Mouse (Mus musculus) adrenal gland, adult 2 months (tissue): Measurements from ENCODE around the gene Rbm28. TPM values are rescaled to one million over a fixed set of nuclear protein-coding genes. Genes with fewer than 3 reads are reported as not detected.
"Not testable (repeated sequence)": the region's sequence is repeated elsewhere in the genome, so short reads cannot be mapped to it uniquely, and the experiment has no call there.

Source experiments
- DNase-seq: peaks from one replicate; pipeline ENCODE4 v3.0.0; 2021
- polyA plus RNA-seq: library from polyadenylated mRNA; depleted of rRNA; stranded (reverse); fragments of >200 nt; gene quantifications from 2 replicates; pipeline ENCODE4 v1.2.3, GENCODE M21; 2012
- total RNA-seq, 2 experiments: library from RNA; stranded (reverse); gene quantifications; 2 replicates each; pipeline ENCODE4 v1.2.3; 2021

Gene Rbm28
- total and polyA plus RNA-seq, 3 experiments = 2.3 to 33.6 (median 25.9) TPM

GRCm38 (mm10) chr6:29195146-29195545 is 30.3 kb upstream of the Rbm28 start:
- no peak for DNase-seq

DNA sequence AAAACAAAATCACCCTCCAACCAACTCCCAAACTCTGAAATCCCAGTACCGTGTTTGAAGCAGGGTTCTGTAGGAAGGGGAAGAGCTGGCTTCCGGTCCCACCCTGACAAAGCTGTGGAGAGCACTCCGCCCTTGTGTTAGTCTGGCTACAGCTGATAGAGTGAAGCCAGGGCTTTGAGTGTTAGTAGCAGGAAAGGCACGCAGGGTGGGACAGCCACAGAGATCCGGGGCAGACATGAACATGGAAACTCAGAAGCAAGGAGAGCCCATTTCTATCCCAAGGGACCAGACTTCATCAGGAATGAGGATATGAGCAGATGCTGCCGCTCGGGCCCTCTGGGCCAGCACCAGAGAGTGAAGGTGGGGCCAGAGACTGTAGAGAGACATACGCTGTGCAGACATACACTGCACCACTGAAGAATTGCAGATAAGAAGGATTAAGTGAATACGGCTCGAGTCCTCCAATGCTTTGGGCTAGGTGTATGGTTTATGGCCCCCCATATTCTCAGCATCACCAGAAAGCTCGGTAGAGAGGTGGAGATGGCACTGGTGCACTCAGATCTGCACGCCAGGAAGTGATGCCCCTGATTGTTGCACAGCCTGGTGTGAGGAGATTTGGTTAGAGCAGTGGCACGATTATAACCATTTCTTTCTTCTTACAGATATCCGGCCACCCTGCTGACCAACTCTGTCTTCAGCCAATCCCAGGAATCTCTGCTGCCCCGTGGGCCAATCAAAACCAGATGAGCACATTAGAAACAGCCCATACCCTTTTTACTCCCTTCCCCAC is 29.4 kb upstream of the Rbm28 start:
- no peak for DNase-seq

GRCm38 (mm10) chr6:29187936-29188335 is 23.1 kb upstream of the Rbm28 start:
- no peak for DNase-seq

DNA sequence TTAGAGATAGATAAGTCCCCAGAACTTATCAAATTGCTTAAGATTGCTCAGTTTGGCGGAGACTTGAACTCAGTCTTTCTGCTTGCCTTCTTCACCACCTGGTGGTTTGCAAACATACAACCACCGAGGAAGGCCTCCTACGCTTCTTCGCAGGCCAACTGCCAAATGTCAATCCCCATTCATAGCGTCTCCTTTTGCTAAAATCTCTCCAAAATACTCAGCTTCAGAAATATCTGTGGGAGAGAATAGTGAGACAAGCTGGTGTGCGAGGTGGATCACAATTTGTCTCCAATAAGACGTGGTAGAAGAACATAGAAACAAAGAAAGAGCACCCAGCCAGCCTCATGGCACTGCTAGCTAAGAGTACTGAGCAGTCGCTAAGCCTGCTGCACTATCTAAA is 15.0 kb upstream of the Rbm28 start:
- DNase-seq = no peak

DNA sequence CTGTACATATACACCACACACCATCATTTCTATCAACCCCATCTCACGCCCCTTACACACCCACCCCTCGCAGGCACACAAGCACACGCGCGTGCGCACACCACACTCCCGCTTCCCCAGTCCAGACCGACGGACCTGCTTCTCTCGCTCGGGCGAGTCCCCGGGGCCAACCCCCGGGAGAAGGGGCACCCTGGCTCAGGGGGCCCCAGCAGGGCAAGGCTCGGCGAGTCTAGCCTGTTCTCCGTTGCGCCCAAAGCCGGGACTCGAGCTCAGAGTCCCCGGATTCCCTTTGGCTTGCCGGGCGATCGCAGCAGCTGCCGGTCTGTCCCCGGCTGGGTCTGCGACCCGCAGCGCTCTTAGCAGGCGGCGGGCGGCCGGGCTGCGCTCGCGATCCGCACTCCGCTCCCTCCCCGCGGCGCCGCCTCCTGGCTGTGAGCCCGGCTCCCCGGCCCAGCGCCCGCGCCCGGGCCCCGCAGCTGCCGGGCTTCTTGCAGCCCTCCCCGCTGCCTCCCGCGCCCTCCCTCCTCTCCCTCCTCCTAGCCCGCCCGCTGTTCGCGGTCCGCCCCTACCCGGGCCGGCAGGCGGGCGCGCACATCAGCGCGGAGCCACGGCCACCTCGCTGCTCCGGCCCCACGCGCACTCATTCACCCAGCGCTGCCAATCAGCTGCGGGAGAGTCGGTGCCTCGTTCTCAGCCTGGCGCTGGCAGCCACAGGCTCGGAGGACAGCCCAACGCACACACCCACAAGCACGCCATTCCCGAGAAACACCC is 14.3 kb upstream of the Rbm28 start, which contains the start of gene Prrt4:
Prrt4 (minus strand) TSS at position 697 of the 771 bp plus-strand sequence.
- DNase-seq = peak; percentile 80

GRCm38 (mm10) chr6:29177901-29178879 is 13.4 kb upstream of the Rbm28 start:
- DNase-seq = no peak

- DNase-seq = no peak
Measured at GRCm38 (mm10) chr6:29175113-29175512, 10.3 kb upstream of the Rbm28 start.

GRCm38 (mm10) chr6:29174368-29174767 is 9.6 kb upstream of the Rbm28 start:
- DNase-seq = no peak

- DNase-seq = peak; percentile 86
Measured at GRCm38 (mm10) chr6:29170952-29171388, 6.2 kb upstream of the Rbm28 start.

DNA sequence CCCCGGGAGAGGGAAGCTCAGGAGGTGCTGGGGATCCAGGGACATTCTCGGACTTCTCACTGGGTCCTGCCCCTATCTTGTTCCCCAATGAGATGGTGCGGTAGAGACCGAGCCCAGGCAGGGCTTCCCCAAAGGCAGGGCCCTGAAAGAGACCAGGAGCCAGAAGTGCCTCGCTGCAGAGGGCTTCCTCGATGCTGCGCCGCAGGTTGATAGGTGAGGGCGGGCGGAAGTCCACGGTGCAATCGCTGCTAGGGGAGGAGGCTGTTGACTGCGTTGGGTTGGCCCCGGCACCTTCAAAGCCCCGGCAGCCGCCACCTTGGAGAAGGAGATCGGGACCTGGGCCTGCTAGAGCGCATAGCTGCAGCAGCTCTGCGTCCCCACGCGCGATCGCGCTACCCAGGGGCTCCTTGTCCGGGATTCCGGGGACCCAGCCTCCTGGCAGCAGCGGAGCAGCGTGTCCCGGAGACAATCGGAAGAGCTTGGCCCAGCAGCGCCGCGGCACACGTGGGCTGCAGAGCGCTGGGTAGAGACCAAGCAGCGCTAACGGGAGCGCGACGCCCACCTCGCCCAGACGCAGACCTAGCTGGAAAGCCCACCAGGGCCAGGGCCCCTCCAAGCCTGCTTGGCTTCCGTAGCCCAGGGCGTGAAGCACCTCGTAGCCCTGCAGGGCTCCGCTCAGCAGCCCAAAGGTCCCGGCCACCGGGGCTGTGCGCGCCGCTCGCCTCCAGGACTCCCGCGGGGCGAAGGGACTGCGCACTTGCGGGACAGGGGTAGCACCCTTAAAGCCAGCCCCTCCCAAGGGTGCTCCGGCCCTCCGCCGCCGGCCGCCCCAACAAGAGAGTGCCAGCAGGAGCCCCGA is 5.5 kb upstream of the Rbm28 start:
- peak; percentile 31 for DNase-seq

DNA sequence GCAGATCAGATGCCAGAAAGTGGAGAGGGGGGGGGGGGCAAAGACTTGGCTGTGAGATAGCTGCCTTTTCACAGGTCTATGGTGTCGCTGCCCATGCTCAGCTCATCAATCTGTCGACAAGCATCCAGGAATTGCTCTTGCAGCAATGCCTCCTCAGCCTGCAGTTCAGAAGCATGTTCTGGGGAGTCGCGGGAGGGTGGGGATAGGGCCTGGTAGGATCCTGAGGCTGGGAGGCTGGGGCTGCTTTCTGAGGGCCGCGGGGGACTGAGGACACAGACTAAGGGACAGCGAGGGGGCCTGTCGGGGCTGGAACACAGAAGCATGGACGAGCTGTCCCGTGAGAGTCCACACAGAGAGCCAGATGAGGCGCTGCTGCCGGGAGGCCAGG is 4.9 kb upstream of the Rbm28 start:
- DNase-seq = no peak

- DNase-seq = no peak
Measured at GRCm38 (mm10) chr6:29168871-29169270, 4.1 kb upstream of the Rbm28 start.

GRCm38 (mm10) chr6:29166196-29166595 is 1.4 kb upstream of the Rbm28 start:
- DNase-seq = peak; percentile 52

- DNase-seq = not testable (repeated sequence)
Measured at GRCm38 (mm10) chr6:29161291-29161690, 3.5 kb downstream of the Rbm28 start.

DNA sequence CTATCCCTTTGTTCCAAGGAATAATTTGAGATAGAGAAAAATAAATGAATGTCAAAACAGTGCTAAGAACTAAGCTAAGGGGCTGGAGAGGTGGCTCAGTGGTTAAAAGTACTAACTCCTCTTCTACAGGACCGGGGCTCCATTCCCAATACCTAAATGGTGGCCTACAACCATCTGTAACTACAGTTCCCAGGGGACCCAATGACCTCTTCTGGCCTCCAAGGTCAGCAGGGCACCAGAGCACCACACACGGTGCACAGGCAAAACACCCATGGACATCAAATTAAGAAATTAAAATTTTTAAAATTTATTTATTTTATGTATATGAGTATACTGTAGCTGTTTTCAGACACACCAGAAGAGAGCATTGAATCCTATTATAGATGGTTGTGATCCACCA is 4.0 kb downstream of the Rbm28 start:
- no peak for DNase-seq

- DNase-seq = no peak
Measured at GRCm38 (mm10) chr6:29156326-29156725, 8.5 kb downstream of the Rbm28 start.

DNA sequence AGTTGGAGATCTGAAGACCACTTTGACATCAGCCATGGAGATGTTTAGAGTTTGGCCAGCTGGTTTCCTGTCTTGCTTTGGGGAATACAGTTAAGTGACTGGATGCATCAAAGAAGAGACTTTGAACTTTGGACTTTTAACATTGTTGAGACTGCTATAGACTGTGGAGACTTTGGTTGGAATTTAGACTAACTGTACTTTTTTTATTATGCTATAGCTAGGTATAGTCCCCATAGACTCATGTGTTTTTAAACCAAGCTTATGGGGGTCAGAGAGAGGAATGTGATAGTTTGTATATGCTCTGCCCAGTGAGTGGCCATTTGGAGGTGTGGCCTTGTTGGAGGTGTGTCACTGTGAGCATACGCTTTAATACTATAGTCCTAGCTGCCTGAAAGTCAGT is 14.8 kb downstream of the Rbm28 start:
- no peak for DNase-seq

GRCm38 (mm10) chr6:29147407-29148010 is 17.3 kb downstream of the Rbm28 start:
- no peak for DNase-seq

DNA sequence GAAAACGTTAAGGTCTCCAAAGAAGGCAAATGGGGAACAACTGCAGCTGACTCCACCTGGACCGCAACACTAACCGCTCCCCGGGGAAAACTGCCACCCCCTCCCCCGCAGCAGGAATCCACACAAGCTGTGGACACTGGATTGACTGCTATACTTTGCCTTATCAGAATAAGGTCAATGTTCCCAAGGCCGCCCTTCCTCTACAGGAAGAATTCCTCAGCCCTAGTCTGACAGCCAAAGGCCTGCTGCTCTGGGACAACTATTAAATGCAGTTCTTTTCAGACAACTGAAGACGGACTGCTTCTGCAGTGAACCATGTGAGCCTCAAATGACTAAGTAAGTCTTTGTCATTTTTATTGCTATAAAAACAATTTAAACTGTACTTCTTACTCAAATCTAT is 18.2 kb downstream of the Rbm28 start:
- peak; percentile 49 for DNase-seq

DNA sequence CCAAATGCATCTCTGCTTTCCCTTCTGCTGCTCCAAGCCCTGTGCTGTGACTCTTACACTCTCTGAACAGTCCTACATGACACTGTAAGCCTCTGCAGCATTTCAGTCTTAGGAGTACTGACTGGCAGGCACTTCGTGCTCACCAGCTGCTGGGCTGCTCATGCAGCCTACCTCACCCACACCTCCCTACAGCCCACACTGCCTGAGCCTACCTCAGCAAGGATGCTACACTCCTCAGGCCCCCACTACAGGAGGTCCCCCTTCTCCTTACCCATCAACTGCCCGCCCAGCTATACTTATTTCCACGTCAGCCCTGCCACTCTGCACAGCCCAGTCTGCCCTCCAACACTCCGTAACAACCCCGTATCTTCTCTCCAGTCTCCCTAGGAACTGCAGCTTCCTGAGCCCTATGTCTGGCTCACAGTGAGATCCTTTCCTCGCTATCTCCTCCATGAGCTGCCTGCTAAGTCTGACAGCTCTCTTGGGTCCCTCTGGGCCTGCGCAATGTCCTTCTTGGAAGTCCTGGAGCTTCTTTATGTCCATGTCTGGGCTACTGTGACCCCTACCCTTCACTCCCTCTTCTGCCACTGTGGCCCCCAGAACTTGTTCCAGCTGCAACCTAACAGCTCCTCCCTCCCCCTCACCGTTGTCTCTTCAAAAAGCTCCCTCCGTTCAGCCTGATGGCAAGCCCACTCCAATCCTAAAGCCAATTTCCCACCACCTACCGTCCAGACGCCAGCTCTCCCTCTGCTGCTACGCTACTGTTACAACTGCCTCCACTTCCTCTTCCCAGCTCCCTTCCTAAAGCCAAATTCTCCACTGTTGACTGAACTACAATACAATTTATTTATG is 19.1 kb downstream of the Rbm28 start:
- DNase-seq = no peak
